Mouse (Mus musculus) cortical plate, adult 2 months (tissue): ENCODE results near the gene Ttc39d. TPM values are rescaled to one million over a fixed set of nuclear protein-coding genes. Genes with fewer than 3 reads are reported as not detected.
"Not testable (repeated sequence)": the region's sequence is repeated elsewhere in the genome, so short reads cannot be mapped to it uniquely, and the experiment has no call there.

Experiments
- H3K27ac ChIP-seq: fragments of 200-500 bp; 2 replicates; pipeline ENCODE4 v1.5.1; 2012; ENCODE audit warnings: low read length, control low read depth, inconsistent platforms; ENCODE audit not compliant: insufficient read depth
- H3K4me1 ChIP-seq: fragments of 200-500 bp; 2 replicates; pipeline ENCODE4 v1.6.1; 2011; ENCODE audit warnings: low read length; ENCODE audit not compliant: control insufficient read depth, insufficient read depth
- H3K4me3 ChIP-seq: fragments of 200-500 bp; 2 replicates; pipeline ENCODE4 v1.5.1; 2011; ENCODE audit warnings: mild to moderate bottlenecking, low read length, control low read depth; ENCODE audit not compliant: insufficient read depth
- CTCF ChIP-seq: fragments of 200-500 bp; IDR thresholded peaks from 2 replicates; pipeline ENCODE4 v1.5.1; 2011; ENCODE audit warnings: mild to moderate bottlenecking, control low read depth, low read length; ENCODE audit not compliant: insufficient read depth; ENCODE audit errors: extremely low read depth
- POLR2A ChIP-seq: fragments of 200-500 bp; IDR thresholded peaks from 2 replicates; pipeline ENCODE4 v1.6.1; 2011; ENCODE audit warnings: mild to moderate bottlenecking, low read length, control low read depth; ENCODE audit not compliant: insufficient read depth; ENCODE audit errors: extremely low read depth
- polyA plus RNA-seq: library from polyadenylated mRNA; depleted of rRNA; stranded (reverse); fragments of >200 nt; gene quantifications from 2 replicates; pipeline ENCODE4 v1.2.3, GENCODE M21; 2012

Gene Ttc39d
- polyA plus RNA-seq, 1 experiment = 0.08 TPM

DNA sequence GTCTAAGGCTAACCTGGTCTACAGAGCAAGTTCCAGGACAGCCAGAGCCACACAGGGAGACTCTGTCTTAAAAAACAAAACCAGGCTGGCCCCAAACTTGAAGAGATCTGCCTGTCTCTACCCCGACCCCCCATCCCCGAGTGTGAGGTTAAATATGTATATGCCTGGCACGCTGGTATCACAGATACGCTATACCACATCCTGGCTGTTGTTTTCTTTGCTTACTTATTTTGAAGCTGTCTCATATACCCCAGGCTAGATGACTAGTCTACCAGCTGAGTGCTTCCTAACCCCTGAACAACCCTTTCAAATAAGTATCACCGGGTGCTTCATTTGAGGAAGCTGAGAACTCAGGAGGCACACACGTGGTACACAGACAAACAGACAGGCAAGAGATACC is 37.5 kb upstream of the Ttc39d start:
- Histone ChIP-seq H3K27ac (no peak overlapping the region), H3K4me3 (no peak overlapping the region), H3K4me1 (peaks cover 16% of the 10 kb centered on the region)
- TF ChIP-seq CTCF (no peak), POLR2A (no peak)

DNA sequence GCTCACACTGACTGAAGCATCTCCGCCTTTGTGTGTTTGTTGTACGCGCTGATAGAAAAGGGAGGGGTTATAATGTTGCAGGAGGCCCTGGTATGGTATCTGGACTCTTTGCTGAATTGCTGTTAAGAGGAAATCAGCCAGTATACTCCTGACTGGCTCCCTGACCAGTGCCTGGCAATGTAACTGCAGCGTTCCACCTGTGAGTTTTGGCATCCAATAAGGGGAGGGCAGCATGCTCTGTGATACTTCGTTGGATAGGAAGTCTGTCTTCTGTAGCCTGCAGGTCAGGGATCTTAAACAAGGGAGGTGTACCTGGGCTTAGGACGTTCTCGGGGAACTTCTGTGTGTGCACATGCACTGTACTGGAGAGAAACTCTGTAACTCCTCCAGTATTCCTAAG is 36.3 kb upstream of the Ttc39d start:
- H3K4me3 ChIP-seq = no peak overlapping the region
- no peak for TF ChIP-seq POLR2A
- no peak for TF ChIP-seq CTCF
- peaks cover 15% of the 10 kb centered on the region for H3K4me1 ChIP-seq
- no peak overlapping the region for H3K27ac ChIP-seq

DNA sequence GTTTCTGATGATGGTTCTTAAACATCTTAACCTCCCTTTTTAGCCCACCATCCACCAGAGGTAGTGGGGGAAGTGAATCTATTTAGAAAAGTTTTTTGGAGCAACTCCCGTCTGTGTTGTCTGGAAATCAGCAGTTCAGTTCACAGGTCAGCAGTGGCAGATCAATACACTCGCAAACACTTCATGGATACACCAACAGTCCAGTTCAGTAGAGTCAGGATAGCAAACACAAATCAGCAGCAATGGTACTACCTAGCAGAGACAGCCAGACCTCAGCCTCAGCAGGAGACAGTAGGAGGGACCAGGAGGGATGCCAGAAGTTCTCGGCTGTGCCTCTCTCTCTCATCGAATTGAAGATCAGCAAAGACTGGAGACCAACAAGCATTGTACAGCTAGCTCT is 35.3 kb upstream of the Ttc39d start:
- TF ChIP-seq CTCF (no peak), POLR2A (no peak)
- H3K27ac ChIP-seq = no peak overlapping the region
- no peak overlapping the region for H3K4me3 ChIP-seq
- peaks cover 13% of the 10 kb centered on the region for H3K4me1 ChIP-seq

DNA sequence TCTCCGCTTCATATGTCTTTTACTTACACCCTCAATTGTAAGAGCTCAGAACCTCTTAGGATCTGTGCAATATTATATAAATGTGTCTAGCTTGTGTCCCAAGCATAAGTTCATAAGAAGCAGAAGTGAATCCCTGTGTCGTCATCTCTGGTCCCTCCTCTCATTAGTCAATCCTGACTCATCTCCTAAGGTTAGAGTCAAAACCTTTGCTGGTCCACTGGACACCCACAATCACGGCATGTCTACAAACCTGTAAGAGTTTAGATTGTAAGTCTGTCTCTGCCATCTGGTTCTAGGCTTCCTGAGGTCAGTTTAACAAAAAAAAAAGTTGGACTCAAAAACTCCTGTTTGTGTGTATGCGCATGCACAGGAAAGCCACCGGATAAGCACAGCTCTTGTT is 34.5 kb upstream of the Ttc39d start:
- Histone ChIP-seq H3K4me1 (peaks cover 6% of the 10 kb centered on the region), H3K27ac (no peak overlapping the region), H3K4me3 (no peak overlapping the region)
- TF ChIP-seq POLR2A = no peak
- no peak for TF ChIP-seq CTCF

DNA sequence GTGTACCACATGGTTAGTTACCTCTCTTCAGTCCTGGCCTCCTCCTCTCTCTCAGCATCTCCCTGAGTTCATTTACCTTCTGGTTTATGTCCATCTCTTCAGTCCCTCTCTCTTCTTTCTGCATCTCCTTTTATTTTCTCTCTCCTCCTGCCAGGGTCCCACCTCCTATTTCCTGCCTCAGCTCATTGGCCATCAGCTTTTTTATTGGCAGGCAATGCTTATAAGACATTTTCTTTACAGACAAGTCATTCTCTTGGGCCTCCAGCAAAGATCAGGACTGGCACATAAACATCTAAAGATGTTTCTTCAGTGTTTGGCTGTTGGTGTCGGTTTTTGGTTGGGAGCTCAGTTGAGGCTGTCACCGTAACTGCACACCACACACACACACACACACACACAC is 33.6 kb upstream of the Ttc39d start:
- H3K27ac ChIP-seq = no peak overlapping the region
- TF ChIP-seq CTCF = no peak
- TF ChIP-seq POLR2A = no peak

DNA sequence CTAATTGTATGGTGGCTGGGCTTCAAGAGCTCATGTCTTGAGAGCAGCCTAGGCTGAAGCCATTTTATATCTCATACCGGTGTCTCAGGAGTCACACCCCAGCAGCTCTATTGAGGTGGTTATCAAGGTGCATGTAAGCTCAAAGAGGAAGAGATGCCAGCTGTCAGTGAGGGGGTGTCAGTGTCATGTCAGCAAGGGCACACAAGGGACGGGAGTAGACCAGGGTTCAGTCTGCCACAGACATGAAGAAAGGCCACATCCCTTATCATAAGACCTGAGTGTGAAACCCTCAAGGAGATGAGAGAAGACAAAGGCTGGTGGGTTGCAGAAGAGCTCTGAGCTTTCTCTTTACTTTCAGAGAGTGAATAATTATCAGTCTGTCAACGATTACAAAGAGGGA is 33.1 kb upstream of the Ttc39d start:
- Histone ChIP-seq H3K4me1 (peaks cover 1% of the 10 kb centered on the region; the same call in 1 of the 2 replicates), H3K27ac (no peak overlapping the region), H3K4me3 (no peak overlapping the region)
- TF ChIP-seq POLR2A (no peak), CTCF (no peak)

More for the DNA sequence above, 33.6 kb upstream of the Ttc39d start:
- Histone ChIP-seq H3K4me3 (no peak overlapping the region), H3K4me1 (peaks cover 2% of the 10 kb centered on the region)

DNA sequence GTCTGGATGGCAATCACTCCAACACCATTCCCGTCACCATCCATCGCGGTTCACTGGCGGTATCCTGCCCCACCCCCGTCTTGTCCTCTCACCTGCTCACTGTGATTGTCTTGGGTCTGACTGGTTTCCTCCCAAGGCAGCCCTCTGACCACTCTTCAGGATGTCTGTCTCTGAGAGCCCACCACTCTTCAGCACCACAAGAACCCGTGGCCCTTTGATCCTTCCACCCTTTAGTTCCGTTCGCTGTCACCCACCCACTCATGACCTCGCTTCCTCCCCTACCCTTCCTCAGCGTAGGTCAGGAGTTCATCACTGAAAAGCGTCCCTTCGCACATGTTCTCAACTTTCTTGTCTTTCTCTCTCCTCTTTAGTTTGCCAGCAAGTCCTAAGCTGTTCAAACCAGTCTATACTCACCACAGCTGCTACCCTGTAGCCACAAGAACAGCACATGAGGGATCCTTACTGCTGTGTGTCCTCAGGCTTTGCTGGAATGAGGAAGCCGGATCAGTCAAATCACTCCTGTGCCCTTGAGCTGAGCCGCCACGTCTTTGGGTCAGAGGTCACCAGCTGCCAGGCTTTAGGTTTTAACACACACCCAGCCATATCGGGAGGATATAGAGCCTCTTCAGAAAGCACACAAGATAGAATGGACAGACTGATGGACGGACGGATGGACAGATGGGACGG is 32.4 kb upstream of the Ttc39d start:
- no peak overlapping the region for H3K27ac ChIP-seq
- H3K4me3 ChIP-seq = no peak overlapping the region
- TF ChIP-seq POLR2A = no peak
- TF ChIP-seq CTCF = no peak
- peaks cover 1% of the 10 kb centered on the region; the same call in 1 of the 2 replicates for H3K4me1 ChIP-seq

DNA sequence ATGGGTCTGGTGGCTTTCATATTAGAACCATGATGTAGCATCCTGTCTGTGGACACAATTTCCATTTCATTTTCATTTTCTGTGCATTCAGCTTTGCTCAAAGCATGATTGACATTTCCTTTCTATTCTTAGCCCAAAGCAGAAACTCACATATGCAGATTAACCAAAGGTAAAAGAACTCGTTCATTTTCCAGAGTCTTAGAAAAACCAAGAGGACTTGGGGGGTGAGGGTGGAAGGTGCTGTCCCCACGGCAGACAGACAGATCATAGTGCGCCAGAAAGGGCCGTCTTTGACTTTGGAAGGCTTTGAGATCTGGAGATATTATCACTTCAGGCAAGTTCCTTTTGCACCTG is 31.9 kb upstream of the Ttc39d start:
- Histone ChIP-seq H3K27ac (no peak overlapping the region), H3K4me1 (peaks cover 1% of the 10 kb centered on the region; the same call in 1 of the 2 replicates), H3K4me3 (no peak overlapping the region)
- TF ChIP-seq POLR2A (no peak), CTCF (no peak)

DNA sequence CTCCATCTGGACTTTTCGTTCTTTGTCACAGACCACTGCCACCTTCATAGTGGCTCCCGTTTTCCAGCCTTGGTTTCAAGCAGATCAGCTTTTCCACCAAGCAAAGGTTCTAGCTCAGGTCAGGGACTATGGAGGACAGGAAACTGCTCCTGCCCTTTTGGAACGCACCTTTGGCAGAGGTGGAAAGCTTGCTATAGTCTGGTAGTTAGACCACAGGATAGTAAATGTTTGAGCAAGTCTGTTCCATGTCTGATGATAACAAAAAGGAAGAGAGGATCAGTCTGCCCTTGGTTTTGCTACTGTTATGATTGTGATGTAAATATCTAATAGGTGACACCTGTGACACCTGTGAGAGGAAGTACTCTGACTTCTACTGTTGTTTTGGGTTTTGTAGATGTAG is 31.3 kb upstream of the Ttc39d start:
- Histone ChIP-seq H3K27ac (no peak overlapping the region), H3K4me3 (no peak overlapping the region), H3K4me1 (peaks cover 1% of the 10 kb centered on the region; the same call in 1 of the 2 replicates)
- TF ChIP-seq CTCF (no peak), POLR2A (no peak)

DNA sequence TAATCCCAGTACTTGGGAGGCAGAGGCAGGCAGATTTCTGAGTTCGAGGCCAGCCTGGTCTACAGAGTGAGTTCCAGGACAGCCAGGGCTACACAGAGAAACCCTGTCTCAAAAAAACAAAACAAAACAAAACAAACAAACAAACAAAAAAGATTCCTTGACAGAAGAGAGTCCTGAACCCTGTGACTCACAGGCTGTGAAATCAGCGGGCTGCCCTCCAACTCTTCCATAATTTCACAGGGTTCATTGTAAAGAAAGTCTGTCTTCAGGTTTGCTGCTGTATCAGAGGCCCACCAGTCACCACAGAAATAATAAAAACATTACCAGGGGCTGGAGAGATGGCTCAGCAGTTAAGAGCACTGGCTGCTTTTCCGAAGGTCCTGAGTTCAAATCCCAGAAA is 28.4 kb upstream of the Ttc39d start:
- H3K4me1 ChIP-seq, H3K4me3 ChIP-seq, H3K27ac ChIP-seq: not testable (repeated sequence)

DNA sequence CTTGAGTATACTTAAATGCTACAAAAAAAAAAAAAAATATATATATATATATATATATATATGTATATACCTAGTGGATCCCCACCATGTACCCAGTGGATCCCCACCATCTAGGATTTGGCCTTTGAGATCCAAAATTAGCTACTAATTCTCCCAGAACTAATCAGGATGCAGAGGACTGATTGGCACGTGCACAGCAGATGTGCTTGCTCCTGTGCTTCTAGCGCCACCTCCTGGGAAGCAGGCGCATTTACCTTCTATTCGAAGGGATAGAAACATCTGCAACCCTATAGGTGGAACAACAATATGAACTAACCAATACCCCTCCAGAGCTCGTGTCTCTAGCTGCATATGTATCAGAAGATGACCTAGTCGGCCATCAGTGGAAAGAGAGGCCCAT is 27.3 kb upstream of the Ttc39d start:
- H3K4me3 ChIP-seq = no peak overlapping the region
- no peak overlapping the region for H3K27ac ChIP-seq
- TF ChIP-seq POLR2A (no peak), CTCF (peak; percentile 98)
- peaks cover 1% of the 10 kb centered on the region; the same call in 1 of the 2 replicates for H3K4me1 ChIP-seq
